8 mouse cellular contexts compared by ENCODE assay signal in genomic region chr8:109736819-109737218, GRCm38 (mm10). TPM values are rescaled to one million over a fixed set of nuclear protein-coding genes. Genes with fewer than 3 reads are reported as not detected.
DNase-seq lines count a peak whose midpoint lies in the region; ATAC-seq and TF ChIP-seq lines count a peak whose summit lies in the region.

No protein-coding gene starts in this region.

- H3K4me2 ChIP-seq in forebrain, embryonic 16.5 days (ENCODE audit: low read length), result peak overlapping the region; percentile 93
- H3K4me2 ChIP-seq in liver, embryonic 13.5 days, result peak overlapping the region; percentile 94
- peak overlapping the region; percentile 64 for H3K4me2 ChIP-seq in stomach, embryonic 15.5 days

- no peak for DNase-seq in frontal cortex, postnatal 10 days (ENCODE audit: low spot score in 2 of 2)
- peak; percentile 30 for DNase-seq in G1E (ENCODE audit: low spot score)
- no peak for DNase-seq in liver, embryonic 13.5 days
- no peak for DNase-seq in left cerebral cortex, postnatal 10 days (ENCODE audit: extremely low spot score in 1 of 2, low spot score in 2 of 2)
- DNase-seq in right cerebral cortex, adult 18-20 months, result no peak

- no peak overlapping the region for H3K27ac ChIP-seq in forebrain, embryonic 16.5 days (ENCODE audit: low read length)
- peak overlapping the region; percentile 72 for H3K27ac ChIP-seq in liver, embryonic 13.5 days
- peak overlapping the region; percentile 72; the same call in 1 of the 2 replicates for H3K27ac ChIP-seq in stomach, embryonic 15.5 days

- H3K36me3 ChIP-seq in G1E (replicated peaks), result peaks cover 36% of the 10 kb centered on the region
- H3K36me3 ChIP-seq in forebrain, embryonic 16.5 days (ENCODE audit: control insufficient read depth, insufficient read depth), result peaks cover 10% of the 10 kb centered on the region
- peaks cover 30% of the 10 kb centered on the region for H3K36me3 ChIP-seq in liver, embryonic 13.5 days
- H3K36me3 ChIP-seq in stomach, embryonic 15.5 days, result peaks cover 23% of the 10 kb centered on the region

- 4% methylated on average over 8 of the region's 8 CpGs for WGBS in forebrain, embryonic 16.5 days
- 4% methylated on average over 8 of the region's 8 CpGs for WGBS in liver, embryonic 13.5 days (ENCODE audit: insufficient replicate concordance)
- 5% methylated on average over 8 of the region's 8 CpGs for WGBS in stomach, embryonic 15.5 days

- no peaks in the 10 kb centered on the region for H3K27me3 ChIP-seq in G1E (ENCODE audit: insufficient read depth, low read length)
- no peaks in the 10 kb centered on the region for H3K27me3 ChIP-seq in forebrain, embryonic 16.5 days (replicated peaks; ENCODE audit: control insufficient read depth, insufficient read depth, low read length)
- no peaks in the 10 kb centered on the region for H3K27me3 ChIP-seq in liver, embryonic 13.5 days
- no peaks in the 10 kb centered on the region for H3K27me3 ChIP-seq in stomach, embryonic 15.5 days (replicated peaks)

- intact Hi-C loops in left cerebral cortex, postnatal 10 days (cut with DNase I), result no loop called here

- no peak for TF ChIP-seq CTCF in G1E (IDR thresholded peaks at IDR 0.05; ENCODE audit: low read depth, low read length)

- H3K9me3 ChIP-seq in G1E (replicated peaks), result 0 out of 2 replicates have a peak, but pooled peaks cover 4% of the 10 kb centered on the region
- H3K9me3 ChIP-seq in forebrain, embryonic 16.5 days (ENCODE audit: control insufficient read depth, low read length), result no peaks in the 10 kb centered on the region
- no peaks in the 10 kb centered on the region for H3K9me3 ChIP-seq in liver, embryonic 13.5 days (replicated peaks)
- no peaks in the 10 kb centered on the region for H3K9me3 ChIP-seq in stomach, embryonic 15.5 days

- H3K9ac ChIP-seq in forebrain, embryonic 16.5 days (replicated peaks; ENCODE audit: low read depth, low read length), result peak overlapping the region; percentile 99
- H3K9ac ChIP-seq in liver, embryonic 13.5 days, result peak overlapping the region; percentile 96
- peak overlapping the region; percentile 92 for H3K9ac ChIP-seq in stomach, embryonic 15.5 days

- peaks cover 20% of the 10 kb centered on the region for H3K4me1 ChIP-seq in G1E (ENCODE audit: insufficient read depth, low read depth, low read length)
- peaks cover 12% of the 10 kb centered on the region for H3K4me1 ChIP-seq in forebrain, embryonic 16.5 days (replicated peaks; ENCODE audit: control insufficient read depth, insufficient read depth, low read length)
- H3K4me1 ChIP-seq in liver, embryonic 13.5 days (replicated peaks), result peaks cover 19% of the 10 kb centered on the region
- H3K4me1 ChIP-seq in stomach, embryonic 15.5 days, result peaks cover 10% of the 10 kb centered on the region

- ATAC-seq in frontal cortex, adult (ENCODE audit: low TSS enrichment), result peak; percentile 41; the same call in 1 of the 2 replicates
- ATAC-seq in G1E (ENCODE audit: extremely low read depth, insufficient number of reproducible peaks, low FRiP score, poor library complexity, severe bottlenecking), result no peak
- no peak; the same call in 1 of the 2 replicates for ATAC-seq in forebrain, embryonic 16.5 days
- peak; percentile 8; the same call in 1 of the 2 replicates for ATAC-seq in liver, embryonic 13.5 days (ENCODE audit: low read depth)
- ATAC-seq in stomach, embryonic 15.5 days (ENCODE audit: insufficient read depth, low FRiP score, low read depth), result no peak

- H3K4me3 ChIP-seq in G1E (ENCODE audit: low read depth, low read length), result peak overlapping the region; percentile 95
- H3K4me3 ChIP-seq in forebrain, embryonic 16.5 days (replicated peaks; ENCODE audit: low read length), result peak overlapping the region; percentile 99
- H3K4me3 ChIP-seq in liver, embryonic 13.5 days (replicated peaks), result peak overlapping the region; percentile 100
- H3K4me3 ChIP-seq in stomach, embryonic 15.5 days (replicated peaks), result peak overlapping the region; percentile 98

RNA-seq across cellular contexts. Expression of gene Atxn1l, which starts 0.7 kb away (rescaled TPM):
- total RNA-seq in G1E (2014; fragmentation: Nextera tagmentation), result 27.6 and 29.5 TPM in 2 replicates
- 18.4 and 20.7 TPM in 2 replicates for total RNA-seq in G1E (2017)
- 33.4 and 36.8 TPM in 2 replicates for polyA plus RNA-seq in G1E (2012)
- 4.4 and 5.1 TPM in 2 replicates for polyA plus RNA-seq in forebrain, embryonic 16.5 days (2015; fragmentation: Nextera tagmentation; extraction: Ambion mirVana)
- 2.9 and 3.0 TPM in 2 replicates for polyA plus RNA-seq in liver, embryonic 13.5 days (2015; fragmentation: Nextera tagmentation; extraction: Ambion mirVana)
- 6.2 and 6.8 TPM in 2 replicates for polyA plus RNA-seq in stomach, embryonic 15.5 days (2015; fragmentation: Nextera tagmentation; extraction: Ambion mirVana)
- total RNA-seq in left cerebral cortex, postnatal 10 days (2021), result 10 to 100 TPM; 35.0 to 40.3 TPM

RNA-seq across cellular contexts. Expression of gene Zfp821, which starts 31.5 kb away (rescaled TPM):
- total RNA-seq in G1E (2014; fragmentation: Nextera tagmentation) (4.7 and 7.9 TPM in 2 replicates), G1E (2017) (10.4 and 12.0 TPM in 2 replicates)
- polyA plus RNA-seq in G1E (2012), result 4.7 and 5.1 TPM in 2 replicates
- 85.6 and 88.3 TPM in 2 replicates for polyA plus RNA-seq in forebrain, embryonic 16.5 days (2015; fragmentation: Nextera tagmentation; extraction: Ambion mirVana)
- 5.4 and 6.0 TPM in 2 replicates for polyA plus RNA-seq in liver, embryonic 13.5 days (2015; fragmentation: Nextera tagmentation; extraction: Ambion mirVana)
- polyA plus RNA-seq in stomach, embryonic 15.5 days (2015; fragmentation: Nextera tagmentation; extraction: Ambion mirVana), result 21.4 and 22.6 TPM in 2 replicates
- 10 to 100 TPM; 64.8 to 69.0 TPM for total RNA-seq in left cerebral cortex, postnatal 10 days (2021)

RNA-seq across cellular contexts. Expression of gene Ap1g1, which starts 41.5 kb away (rescaled TPM):
- total RNA-seq in G1E (2014; fragmentation: Nextera tagmentation) (114 and 127 TPM in 2 replicates), G1E (2017) (76.0 and 87.5 TPM in 2 replicates)
- polyA plus RNA-seq in G1E (2012), result 49.3 and 73.7 TPM in 2 replicates
- polyA plus RNA-seq in forebrain, embryonic 16.5 days (2015; fragmentation: Nextera tagmentation; extraction: Ambion mirVana), result 56.0 and 65.5 TPM in 2 replicates
- polyA plus RNA-seq in liver, embryonic 13.5 days (2015; fragmentation: Nextera tagmentation; extraction: Ambion mirVana), result 13.4 and 18.5 TPM in 2 replicates
- 36.3 and 41.8 TPM in 2 replicates for polyA plus RNA-seq in stomach, embryonic 15.5 days (2015; fragmentation: Nextera tagmentation; extraction: Ambion mirVana)
- total RNA-seq in left cerebral cortex, postnatal 10 days (2021), result 10 to 100 TPM; 92.9 to 95.8 TPM

RNA-seq across cellular contexts. Expression of gene Ist1, which starts 43.8 kb away (rescaled TPM):
- total RNA-seq in G1E (2014; fragmentation: Nextera tagmentation) (55.1 and 69.7 TPM in 2 replicates), G1E (2017) (88.4 and 92.4 TPM in 2 replicates)
- 23.4 and 25.8 TPM in 2 replicates for polyA plus RNA-seq in G1E (2012)
- polyA plus RNA-seq in forebrain, embryonic 16.5 days (2015; fragmentation: Nextera tagmentation; extraction: Ambion mirVana), result 187 and 199 TPM in 2 replicates
- polyA plus RNA-seq in liver, embryonic 13.5 days (2015; fragmentation: Nextera tagmentation; extraction: Ambion mirVana), result 35.8 and 44.2 TPM in 2 replicates
- 129 and 135 TPM in 2 replicates for polyA plus RNA-seq in stomach, embryonic 15.5 days (2015; fragmentation: Nextera tagmentation; extraction: Ambion mirVana)
- total RNA-seq in left cerebral cortex, postnatal 10 days (2021), result 10 to 100 TPM; 79.7 to 80.9 TPM

Comparison
In these comparisons a context has a peak if more than half of its experiments do, and no peak if none do; other contexts are left out.
1. ATAC-seq: peak in frontal cortex, adult (single experiment) and liver, embryonic 13.5 days (single experiment); none in G1E (single experiment), forebrain, embryonic 16.5 days (single experiment) and stomach, embryonic 15.5 days (single experiment).
2. Peak in every context shown above with its lines, with median percentiles within 50 percentile points of each other: H3K4me3 ChIP-seq, H3K4me2 ChIP-seq and H3K9ac ChIP-seq.